Mouse (Mus musculus): ENCODE measurements around the gene Cxcr5. TPM values are rescaled to one million over a fixed set of nuclear protein-coding genes. Genes with fewer than 3 reads are reported as not detected.

Cxcr5 gene
- polyA plus RNA-seq, 1 experiment from 2014 or later: not detected

DNA sequence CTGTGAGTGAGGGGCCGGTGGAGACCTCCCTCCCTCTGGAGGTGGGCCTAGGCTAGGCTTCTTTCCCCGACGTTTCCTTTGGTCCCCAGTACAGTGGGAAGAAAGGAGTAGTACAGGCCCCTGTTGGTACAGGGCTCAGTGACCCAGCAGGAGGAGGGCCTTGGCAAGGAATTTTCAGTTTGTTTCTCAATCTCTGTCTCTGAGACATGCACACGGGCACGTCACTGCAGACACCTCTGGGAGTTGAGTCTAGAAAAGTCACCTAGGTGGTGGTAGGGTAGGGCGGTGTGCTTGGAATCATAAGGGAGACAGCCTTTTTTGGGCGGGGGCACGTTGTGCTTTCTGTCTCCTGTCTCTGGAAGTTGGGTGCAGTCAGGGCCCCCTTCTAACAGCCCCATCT, 73.3 kb downstream of the Cxcr5 start:
- Histone ChIP-seq H3K36me3 (no peaks in the 10 kb centered on the region), H3K4me3 (replicated peaks) (0 out of 2 replicates have a peak overlapping the region, but pooled peaks have one; percentile 4), H3K27me3 (replicated peaks) (no peaks in the 10 kb centered on the region), H3K4me1 (peaks cover 92% of the 10 kb centered on the region), H3K9ac (replicated peaks) (peak overlapping the region; percentile 24; the same call in 1 of the 2 replicates), H3K4me2 (peak overlapping the region; percentile 98), H3K27ac (replicated peaks) (peak overlapping the region; percentile 78), H3K9me3 (replicated peaks) (no peaks in the 10 kb centered on the region)
- WGBS: 24% methylated on average over 8 of the region's 8 CpGs
- ATAC-seq (ENCODE audit: low FRiP score): no peak

DNA sequence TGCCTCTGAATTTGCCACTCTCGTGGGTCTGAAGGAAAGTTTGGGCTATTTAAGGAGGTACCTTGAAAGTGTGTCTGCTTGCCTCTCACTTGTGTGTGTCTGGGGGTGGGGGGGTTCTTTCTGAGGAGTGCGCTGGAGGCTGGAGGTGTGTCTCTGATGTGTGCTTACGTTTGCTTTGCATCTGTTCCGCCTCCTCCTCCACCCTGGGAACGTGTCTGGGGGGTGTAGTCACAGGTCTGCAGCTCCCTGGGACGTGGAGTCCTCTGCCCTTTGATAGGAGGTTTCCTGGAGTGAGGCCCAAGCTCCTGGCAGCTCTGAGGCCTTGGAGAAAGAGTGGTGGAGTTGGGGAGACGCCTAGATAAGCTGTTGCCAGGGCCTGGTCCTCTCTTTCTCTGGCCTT, 74.2 kb downstream of the Cxcr5 start:
- no peak for ATAC-seq (ENCODE audit: low FRiP score)
- Histone ChIP-seq H3K4me3 (replicated peaks) (peak overlapping the region; percentile 72), H3K27me3 (replicated peaks) (no peaks in the 10 kb centered on the region), H3K4me2 (peak overlapping the region; percentile 98), H3K9me3 (replicated peaks) (no peaks in the 10 kb centered on the region), H3K36me3 (no peaks in the 10 kb centered on the region), H3K4me1 (peaks cover 83% of the 10 kb centered on the region), H3K9ac (replicated peaks) (no peak overlapping the region), H3K27ac (replicated peaks) (peak overlapping the region; percentile 78)
- WGBS: 16% methylated on average over 7 of the region's 7 CpGs

DNA sequence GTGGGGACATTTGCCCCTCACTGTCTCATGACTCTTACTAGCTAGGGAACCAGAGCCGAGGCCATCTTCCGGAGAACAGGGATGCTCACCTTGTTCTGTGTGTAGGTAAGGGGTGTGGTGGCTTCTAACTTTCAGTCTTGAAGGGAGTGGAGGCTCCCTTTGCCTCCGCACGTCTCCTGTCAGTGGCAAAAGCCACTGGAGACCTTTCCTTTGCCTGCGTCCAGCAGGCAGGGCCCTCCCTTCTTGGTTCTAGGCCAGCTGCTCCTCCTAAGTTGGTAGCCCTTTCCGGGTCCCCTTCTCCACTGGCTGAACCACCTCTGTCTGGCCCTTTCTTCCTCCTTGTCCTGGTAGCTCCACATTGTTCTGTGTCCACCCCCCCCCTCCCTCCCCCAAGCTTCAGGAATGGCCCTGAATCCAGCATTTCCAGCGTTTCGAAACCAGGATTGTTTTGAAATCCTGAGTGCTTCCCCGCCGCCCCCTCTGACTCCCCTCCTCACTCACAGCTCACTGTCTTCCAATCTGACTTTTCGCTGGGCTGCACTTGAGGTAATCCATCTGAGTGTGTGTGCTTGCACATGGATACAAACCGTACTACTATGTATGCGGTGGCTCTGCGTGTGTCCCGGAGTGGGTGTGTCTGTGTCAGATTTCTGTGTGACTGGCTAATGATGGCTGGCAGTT, 74.8 kb downstream of the Cxcr5 start:
- ATAC-seq (ENCODE audit: low FRiP score): no peak
- 28% methylated on average over 15 of the region's 15 CpGs for WGBS
- Histone ChIP-seq H3K4me3 (replicated peaks) (peak overlapping the region; percentile 72), H3K36me3 (no peaks in the 10 kb centered on the region), H3K27ac (replicated peaks) (peak overlapping the region; percentile 78), H3K27me3 (replicated peaks) (no peaks in the 10 kb centered on the region), H3K9me3 (replicated peaks) (no peaks in the 10 kb centered on the region), H3K9ac (replicated peaks) (peak overlapping the region; percentile 26; the same call in 1 of the 2 replicates), H3K4me1 (peaks cover 86% of the 10 kb centered on the region), H3K4me2 (peak overlapping the region; percentile 98)

DNA sequence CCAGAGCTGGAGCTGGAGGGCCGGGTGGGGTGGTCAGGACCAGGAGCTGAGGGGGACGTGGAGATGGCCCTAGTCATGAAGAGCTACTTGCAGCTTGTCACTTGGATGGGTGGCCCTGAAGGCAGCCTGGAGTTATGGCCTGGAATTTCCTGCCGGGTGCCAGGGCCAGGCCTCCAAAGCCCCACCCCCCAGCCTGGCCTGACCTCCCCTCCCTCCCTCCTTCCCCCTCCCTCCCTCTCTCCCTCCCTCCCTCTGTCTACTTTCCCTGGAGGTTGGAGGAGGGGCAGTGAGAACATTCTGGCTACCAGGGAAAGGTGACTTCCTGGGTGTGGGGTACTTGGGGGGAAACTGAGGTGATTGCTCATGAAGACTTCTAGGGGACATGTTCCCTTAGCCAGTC, 75.3 kb downstream of the Cxcr5 start:
- Histone ChIP-seq H3K9ac (replicated peaks) (peak overlapping the region; percentile 26; the same call in 1 of the 2 replicates), H3K27me3 (replicated peaks) (no peaks in the 10 kb centered on the region), H3K4me3 (replicated peaks) (peak overlapping the region; percentile 72), H3K9me3 (replicated peaks) (no peaks in the 10 kb centered on the region), H3K36me3 (no peaks in the 10 kb centered on the region), H3K4me1 (peaks cover 89% of the 10 kb centered on the region), H3K4me2 (peak overlapping the region; percentile 98), H3K27ac (replicated peaks) (peak overlapping the region; percentile 78)
- ATAC-seq (ENCODE audit: low FRiP score): no peak
- 10% methylated on average over 3 of the region's 3 CpGs for WGBS

DNA sequence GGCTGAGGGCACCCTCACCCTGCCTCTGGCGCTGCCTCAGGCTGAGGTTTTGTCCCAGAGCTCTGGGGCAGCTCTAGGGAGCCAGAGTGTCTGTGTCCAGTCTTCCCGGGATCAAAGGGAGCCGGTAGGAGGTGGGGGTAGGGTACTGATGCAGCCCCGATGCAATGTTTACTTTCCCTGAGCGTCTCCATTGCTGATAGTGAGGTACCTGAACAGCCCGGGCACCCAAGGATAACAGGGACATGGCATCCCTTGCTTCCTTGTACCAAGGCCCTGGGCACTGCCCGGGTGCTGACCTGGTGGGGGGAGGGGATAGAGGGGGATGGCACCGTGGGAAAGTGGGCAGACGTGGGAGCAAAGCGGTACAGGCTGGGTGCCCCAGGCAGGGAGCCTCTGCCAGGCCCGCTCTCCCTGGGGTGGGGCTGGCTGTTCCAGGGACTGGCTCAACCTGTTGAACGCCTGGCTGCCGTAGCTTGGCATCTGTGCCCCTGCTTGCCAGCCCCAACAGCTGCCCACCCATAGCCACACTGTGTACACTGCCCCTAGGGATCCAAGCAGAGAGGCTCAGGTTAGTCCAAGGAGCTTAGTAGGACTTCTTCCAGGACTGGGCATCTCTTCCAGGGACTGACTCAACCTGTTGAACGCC, 76.0 kb downstream of the Cxcr5 start:
- H3K9ac ChIP-seq (replicated peaks): peak overlapping the region; percentile 83; the same call in 1 of the 2 replicates
- H3K27ac ChIP-seq (replicated peaks): peak overlapping the region; percentile 28; the same call in 1 of the 2 replicates
- no peaks in the 10 kb centered on the region for H3K9me3 ChIP-seq (replicated peaks)
- peaks cover 82% of the 10 kb centered on the region for H3K4me1 ChIP-seq
- WGBS: 26% methylated on average over 14 of the region's 14 CpGs
- no peaks in the 10 kb centered on the region for H3K27me3 ChIP-seq (replicated peaks)
- H3K36me3 ChIP-seq: no peaks in the 10 kb centered on the region
- ATAC-seq (ENCODE audit: low FRiP score): no peak
- H3K4me3 ChIP-seq (replicated peaks): peak overlapping the region; percentile 72
- peak overlapping the region; percentile 98 for H3K4me2 ChIP-seq

DNA sequence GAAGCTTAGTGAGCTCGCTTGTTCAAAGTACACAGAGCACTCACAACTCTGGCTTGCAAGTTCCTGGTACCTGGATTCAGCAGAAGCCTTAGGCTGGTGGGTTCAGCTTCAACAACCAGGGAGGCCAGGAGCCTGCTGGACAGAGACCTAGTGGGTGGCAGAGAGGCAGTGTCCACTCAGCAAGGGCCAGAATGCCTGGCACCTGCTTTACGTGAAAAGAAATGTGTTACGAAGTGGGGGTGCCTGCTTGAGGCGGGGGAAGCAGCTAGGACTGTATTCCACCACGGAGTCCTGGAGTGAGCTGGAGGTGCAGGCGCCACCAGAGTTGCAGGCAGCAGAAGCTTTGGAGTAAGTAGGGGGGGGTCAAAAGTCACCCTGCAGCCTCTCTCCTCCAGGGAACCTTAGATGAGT, 76.6 kb downstream of the Cxcr5 start:
- no peak for ATAC-seq (ENCODE audit: low FRiP score)
- Histone ChIP-seq H3K4me3 (replicated peaks) (peak overlapping the region; percentile 72), H3K9me3 (replicated peaks) (no peaks in the 10 kb centered on the region), H3K36me3 (no peaks in the 10 kb centered on the region), H3K9ac (replicated peaks) (peak overlapping the region; percentile 83), H3K4me1 (peaks cover 82% of the 10 kb centered on the region), H3K27ac (replicated peaks) (peak overlapping the region; percentile 23; the same call in 1 of the 2 replicates), H3K27me3 (replicated peaks) (no peaks in the 10 kb centered on the region), H3K4me2 (peak overlapping the region; percentile 98)
- 50% methylated on average over 6 of the region's 6 CpGs for WGBS

DNA sequence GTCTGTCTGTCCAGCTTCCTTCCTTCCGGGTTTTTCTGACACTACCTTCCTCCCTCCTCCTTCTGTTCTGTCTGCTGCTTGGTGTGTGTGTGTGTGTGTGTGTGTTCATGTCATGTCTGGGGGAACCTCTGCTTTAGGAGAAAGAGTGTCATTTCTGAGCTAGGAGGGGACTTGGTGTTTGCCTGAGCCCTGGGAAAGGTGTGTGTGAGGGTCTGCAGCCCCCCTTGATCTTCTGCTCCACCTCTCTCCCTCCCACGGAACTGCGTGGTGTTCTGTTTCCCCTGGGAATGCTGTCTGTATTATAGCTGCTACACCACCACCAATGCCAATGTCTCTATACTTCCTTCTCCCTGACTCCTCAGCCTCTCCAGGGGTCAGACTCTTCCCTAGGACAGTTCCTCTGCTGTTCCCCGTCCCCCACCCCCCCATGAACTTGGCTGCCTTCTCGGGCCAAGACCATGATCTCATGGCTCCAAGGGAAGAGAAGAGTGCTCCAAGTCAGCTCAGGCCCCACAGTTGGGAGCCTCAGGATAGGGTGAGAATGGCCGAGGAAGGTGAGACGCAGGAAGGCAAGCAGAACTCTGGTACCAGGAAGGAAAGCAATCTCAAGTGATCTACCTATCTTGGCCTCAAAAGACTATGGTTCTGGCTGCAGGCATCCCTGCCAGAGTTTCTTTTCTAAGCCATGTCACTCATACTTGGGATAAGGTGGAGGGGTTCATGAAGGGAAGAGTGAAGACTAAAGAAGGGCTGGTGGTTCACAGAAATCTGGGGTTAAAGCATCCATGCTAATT, 77.2 kb downstream of the Cxcr5 start:
- Histone ChIP-seq H3K4me1 (peaks cover 80% of the 10 kb centered on the region), H3K36me3 (no peaks in the 10 kb centered on the region), H3K9me3 (replicated peaks) (no peaks in the 10 kb centered on the region), H3K27me3 (replicated peaks) (no peaks in the 10 kb centered on the region), H3K9ac (replicated peaks) (peak overlapping the region; percentile 83), H3K4me3 (replicated peaks) (peak overlapping the region; percentile 72), H3K27ac (replicated peaks) (peak overlapping the region; percentile 23), H3K4me2 (peak overlapping the region; percentile 98)
- ATAC-seq (ENCODE audit: low FRiP score): no peak
- 35% methylated on average over 7 of the region's 7 CpGs for WGBS

DNA sequence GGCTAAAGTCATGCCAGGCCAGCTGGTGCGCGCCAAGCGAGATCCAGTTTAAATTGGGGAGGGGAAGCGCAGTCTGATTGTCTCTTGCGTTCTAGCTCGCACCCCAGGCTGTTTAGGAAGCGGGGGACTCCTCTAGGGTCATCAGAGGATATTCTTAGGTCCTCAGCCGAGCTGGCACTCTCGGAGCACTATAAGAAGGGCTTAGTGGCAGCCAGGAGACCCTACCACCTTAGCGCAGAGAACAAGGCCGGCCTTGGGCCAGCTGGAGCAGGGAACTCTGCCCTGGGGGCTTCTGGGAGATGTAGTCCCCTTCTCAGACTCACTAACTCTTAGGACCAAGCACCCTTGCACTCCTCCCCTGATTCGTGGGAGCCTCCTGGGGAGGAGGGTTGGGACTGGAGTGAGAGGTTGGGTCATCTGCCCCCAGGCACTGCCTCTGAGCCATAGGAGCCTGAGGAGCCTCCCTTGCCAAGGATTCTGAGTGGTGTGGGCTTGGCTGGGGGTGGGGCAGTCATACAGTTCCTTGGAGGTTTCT, 78.1 kb downstream of the Cxcr5 start:
- Histone ChIP-seq H3K27ac (replicated peaks) (peak overlapping the region; percentile 97), H3K9me3 (replicated peaks) (no peaks in the 10 kb centered on the region), H3K4me1 (peaks cover 71% of the 10 kb centered on the region), H3K27me3 (replicated peaks) (no peaks in the 10 kb centered on the region), H3K36me3 (no peaks in the 10 kb centered on the region), H3K4me3 (replicated peaks) (peak overlapping the region; percentile 72), H3K9ac (replicated peaks) (peak overlapping the region; percentile 83), H3K4me2 (peak overlapping the region; percentile 98)
- ATAC-seq (ENCODE audit: low FRiP score): peak; percentile 9; the same call in 1 of the 2 replicates
- WGBS: 1% methylated on average over 12 of the region's 12 CpGs

DNA sequence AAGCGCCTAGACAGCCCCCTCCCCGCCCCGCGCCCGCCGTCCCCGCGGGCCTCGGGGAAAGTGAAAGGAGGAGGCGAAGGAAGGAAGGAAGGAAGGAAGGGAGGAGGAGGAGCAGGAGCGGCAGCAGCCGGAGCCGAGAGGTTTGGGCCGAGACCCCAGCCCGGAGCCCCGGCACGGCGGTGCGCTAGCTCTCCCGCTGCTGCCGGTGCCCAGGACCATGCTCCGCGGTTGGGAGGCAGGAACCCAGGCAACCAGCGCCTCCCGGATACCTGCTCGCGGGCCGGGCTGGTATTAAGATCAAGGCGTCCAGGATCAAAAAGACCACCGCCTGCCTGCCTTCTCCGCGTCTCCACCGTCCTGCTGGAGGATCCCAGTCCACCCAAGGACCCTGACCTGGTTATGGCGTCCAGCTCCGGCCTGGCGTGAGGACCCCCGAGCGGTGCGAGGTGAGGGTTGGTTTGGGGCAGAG, 78.6 kb downstream of the Cxcr5 start:
- Histone ChIP-seq H3K4me2 (peak overlapping the region; percentile 98), H3K27ac (replicated peaks) (peak overlapping the region; percentile 97), H3K4me1 (peaks cover 68% of the 10 kb centered on the region), H3K9me3 (replicated peaks) (no peaks in the 10 kb centered on the region), H3K36me3 (no peaks in the 10 kb centered on the region), H3K27me3 (replicated peaks) (no peaks in the 10 kb centered on the region), H3K9ac (replicated peaks) (peak overlapping the region; percentile 83), H3K4me3 (replicated peaks) (peak overlapping the region; percentile 72)
- no peak for ATAC-seq (ENCODE audit: low FRiP score)
- WGBS: under 1% methylated on average over 38 of the region's 39 CpGs

DNA sequence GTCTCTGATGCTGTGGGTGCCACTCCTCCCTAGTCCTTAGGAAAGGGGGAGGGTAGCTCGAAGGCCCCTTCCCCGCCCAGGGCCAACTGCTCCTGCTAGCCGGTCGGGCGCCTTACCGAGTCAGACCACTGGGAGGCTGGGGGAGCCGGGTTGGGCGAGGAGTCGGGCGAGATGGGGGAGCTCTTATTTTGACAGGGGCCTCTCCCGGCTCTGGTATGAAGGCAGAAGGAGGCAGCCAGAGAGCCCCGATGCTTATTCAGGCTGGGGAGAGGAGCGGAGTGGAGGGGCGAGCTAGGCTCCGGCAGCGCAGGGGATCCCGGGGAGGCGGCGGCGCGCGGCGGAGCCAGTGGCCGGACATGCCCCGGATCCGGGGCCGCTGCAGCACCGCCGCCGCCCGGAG, 79.1 kb downstream of the Cxcr5 start, which contains the start of gene Bcl9l:
TSS of gene Bcl9l (plus strand) at position 274 of the 400 bp plus-strand sequence.
- Histone ChIP-seq H3K4me3 (replicated peaks) (peak within 1 kb of the TSS; percentile 72), H3K27me3 (replicated peaks) (no peaks in the 10 kb centered on the region), H3K9me3 (replicated peaks) (no peaks in the 10 kb centered on the region), H3K4me1 (peaks cover 68% of the 10 kb centered on the region), H3K9ac (replicated peaks) (peak within 1 kb of the TSS; percentile 83), H3K4me2 (peak within 1 kb of the TSS; percentile 98), H3K27ac (replicated peaks) (peak within 1 kb of the TSS; percentile 97), H3K36me3 (no peaks in the 10 kb centered on the region)
- WGBS: 0% methylated on average over 31 of the region's 31 CpGs
- peak; percentile 46 for ATAC-seq (ENCODE audit: low FRiP score)

DNA sequence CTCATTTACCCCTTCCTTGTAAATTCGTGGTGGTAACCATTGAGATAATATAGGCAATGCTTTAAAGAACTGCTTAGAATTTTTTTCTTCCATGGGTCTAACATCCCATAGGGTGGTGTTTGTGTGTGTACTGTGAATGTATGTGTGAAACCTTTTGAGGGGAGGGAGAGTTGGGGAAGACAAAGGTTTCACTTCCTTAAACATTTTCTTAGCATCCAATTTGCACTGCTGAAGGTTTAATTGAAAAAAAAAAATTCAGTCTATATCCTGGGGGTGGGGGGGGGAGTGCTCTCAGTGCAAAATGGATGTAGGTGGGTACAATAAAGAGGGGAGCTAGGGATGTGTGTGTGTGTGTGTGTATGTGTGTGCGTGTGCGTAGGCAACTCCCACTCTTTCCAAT, 79.6 kb downstream of the Cxcr5 start:
- Histone ChIP-seq H3K27ac (replicated peaks) (peak overlapping the region; percentile 97), H3K9ac (replicated peaks) (peak overlapping the region; percentile 83), H3K4me2 (peak overlapping the region; percentile 98), H3K27me3 (replicated peaks) (no peaks in the 10 kb centered on the region), H3K36me3 (no peaks in the 10 kb centered on the region), H3K9me3 (replicated peaks) (no peaks in the 10 kb centered on the region), H3K4me1 (peaks cover 68% of the 10 kb centered on the region), H3K4me3 (replicated peaks) (peak overlapping the region; percentile 72)
- WGBS: 9% methylated on average over 3 of the region's 3 CpGs
- no peak for ATAC-seq (ENCODE audit: low FRiP score)

All from neural tube, embryonic 15.5 days (tissue).